Comparison of ENCODE assay signal across 8 mouse cellular contexts in genomic region chr5:25086234-25086633, GRCm38 (mm10). TPM values are rescaled to one million over a fixed set of nuclear protein-coding genes. Genes with fewer than 3 reads are reported as not detected.
A peak's percentile ranks its signal among the peaks of the same experiment; 100 is the strongest.
DNase-seq lines count a peak whose midpoint lies in the region; ATAC-seq lines count a peak whose summit lies in the region.

No protein-coding gene starts in this region.

- H3K4me1 ChIP-seq in liver, embryonic 11.5 days (replicated peaks; ENCODE audit: control insufficient read depth, insufficient read depth, low read length) = no peaks in the 10 kb centered on the region

- WGBS in liver, embryonic 11.5 days = 73% methylated on average over 4 of the region's 4 CpGs

- no peaks in the 10 kb centered on the region for H3K27me3 ChIP-seq in liver, embryonic 11.5 days (replicated peaks; ENCODE audit: control insufficient read depth, insufficient read depth, low read length)

- no peaks in the 10 kb centered on the region for H3K9me3 ChIP-seq in liver, embryonic 11.5 days (ENCODE audit: control insufficient read depth, low read length)

- ATAC-seq in inflammation-experienced regulatory T-cells, adult 6 months = no peak
- ATAC-seq in liver, embryonic 11.5 days (replicated peaks; ENCODE audit: low FRiP score) = no peak

- H3K9ac ChIP-seq in liver, embryonic 11.5 days (ENCODE audit: low read depth, low read length) = no peak overlapping the region

- DNase-seq in layer of hippocampus, adult 11-12 months (ENCODE audit: low spot score) = peak; percentile 72
- DNase-seq in layer of hippocampus, adult 9-10 months (ENCODE audit: low spot score) = no peak
- DNase-seq in adrenal gland, postnatal 10 days = peak; percentile 90
- DNase-seq in frontal cortex, postnatal 10 days (ENCODE audit: low spot score in 2 of 2) = peak; percentile 61
- DNase-seq in heart, postnatal 4 days = peak; percentile 83
- peak; percentile 74 for DNase-seq in lung, postnatal 25 days (ENCODE audit: low spot score)
- DNase-seq in liver, embryonic 11.5 days (ENCODE audit: low spot score) = no peak

- no peak overlapping the region for H3K27ac ChIP-seq in liver, embryonic 11.5 days (ENCODE audit: low read depth, low read length)

- H3K36me3 ChIP-seq in liver, embryonic 11.5 days (ENCODE audit: control insufficient read depth, insufficient read depth, low read length) = no peaks in the 10 kb centered on the region

- H3K4me3 ChIP-seq in liver, embryonic 11.5 days (ENCODE audit: low read depth, low read length) = no peak overlapping the region

- H3K4me2 ChIP-seq in liver, embryonic 11.5 days = no peak overlapping the region

RNA-seq across cellular contexts. Expression of gene Prkag2, which starts 14.2 kb away (rescaled TPM):
- 100 to 1,000 TPM in 1 of 2 experiments, 10 to 100 TPM in 1; 76.5 to 129 TPM for total RNA-seq in adrenal gland, postnatal 10 days (2021)
- total RNA-seq in heart, postnatal 4 days (2021) = 100 to 1,000 TPM; 143 to 152 TPM
- polyA plus RNA-seq in inflammation-experienced regulatory T-cells, adult 6 months (2017; shearing (Covaris generic)) = 10 to 100 TPM; 18.9 to 27.2 (median 22.3) TPM
- polyA plus RNA-seq in liver, embryonic 11.5 days (2014; fragmentation: Nextera tagmentation; extraction: Ambion mirVana) = 12.8 and 15.8 TPM in 2 replicates

Comparison
In these comparisons a context has a peak if more than half of its experiments do, and no peak if none do; other contexts are left out.
1. DNase-seq: peak in layer of hippocampus, adult 11-12 months (single experiment), adrenal gland, postnatal 10 days (single experiment), frontal cortex, postnatal 10 days (2 of 2), heart, postnatal 4 days (single experiment) and lung, postnatal 25 days (single experiment); none in layer of hippocampus, adult 9-10 months (single experiment) and liver, embryonic 11.5 days (single experiment).